Mouse (Mus musculus): ENCODE measurements around the gene Tmem270. TPM values are rescaled to one million over a fixed set of nuclear protein-coding genes. Genes with fewer than 3 reads are reported as not detected.
A peak's percentile ranks its signal among the peaks of the same experiment; 100 is the strongest.

Gene Tmem270
- not detected in 2 replicates for polyA plus RNA-seq (2016; fragmentation: Nextera tagmentation; extraction: Ambion mirVana)

GRCm38 (mm10) chr5:134906633-134907032 is at the start of gene Tmem270:
Gene Tmem270, minus strand, starts transcription at chr5:134906733.
- Histone ChIP-seq H3K9ac (no peak within 1 kb of the TSS), H3K27ac (no peak within 1 kb of the TSS), H3K4me2 (replicated peaks) (no peak within 1 kb of the TSS), H3K9me3 (no peaks in the 10 kb centered on the region), H3K4me1 (no peaks in the 10 kb centered on the region), H3K4me3 (no peak within 1 kb of the TSS), H3K36me3 (no peaks in the 10 kb centered on the region), H3K27me3 (replicated peaks) (no peaks in the 10 kb centered on the region; the same call in 1 of the 2 replicates)
- 77% methylated on average over 6 of the region's 6 CpGs for WGBS
- ATAC-seq (ENCODE audit: low FRiP score, low read depth): no peak

- H3K36me3 ChIP-seq: no peaks in the 10 kb centered on the region
- no peaks in the 10 kb centered on the region for H3K4me1 ChIP-seq
- H3K27me3 ChIP-seq (replicated peaks): 0 out of 2 replicates have a peak, but pooled peaks cover 3% of the 10 kb centered on the region
- H3K27ac ChIP-seq: no peak overlapping the region
- no peak overlapping the region for H3K4me3 ChIP-seq
- H3K4me2 ChIP-seq (replicated peaks): no peak overlapping the region
- H3K9me3 ChIP-seq: no peaks in the 10 kb centered on the region
- ATAC-seq (ENCODE audit: low FRiP score, low read depth): no peak
- 84% methylated on average over 5 of the region's 5 CpGs for WGBS
- H3K9ac ChIP-seq: no peak overlapping the region
These were observed 49.0 kb upstream of the Tmem270 start for GRCm38 (mm10) chr5:134955491-134955890.

GRCm38 (mm10) chr5:134951053-134951884 is 44.7 kb upstream of the Tmem270 start:
- no peak overlapping the region for H3K27ac ChIP-seq
- H3K4me1 ChIP-seq: peaks cover 5% of the 10 kb centered on the region; the same call in 1 of the 2 replicates
- no peaks in the 10 kb centered on the region for H3K9me3 ChIP-seq

GRCm38 (mm10) chr5:134948085-134948439 is 41.5 kb upstream of the Tmem270 start:
- ATAC-seq (ENCODE audit: low FRiP score, low read depth): no peak
- WGBS: 70% methylated on average over 4 of the region's 4 CpGs
- no peak overlapping the region for H3K4me2 ChIP-seq (replicated peaks)
- H3K36me3 ChIP-seq: no peaks in the 10 kb centered on the region
- no peak overlapping the region for H3K27ac ChIP-seq
- no peak overlapping the region for H3K4me3 ChIP-seq
- peaks cover 5% of the 10 kb centered on the region; the same call in 1 of the 2 replicates for H3K4me1 ChIP-seq
- H3K9me3 ChIP-seq: no peaks in the 10 kb centered on the region
- peaks cover 37% of the 10 kb centered on the region for H3K27me3 ChIP-seq (replicated peaks)
- no peak overlapping the region for H3K9ac ChIP-seq

More at GRCm38 (mm10) chr5:134951053-134951884, 44.7 kb upstream of the Tmem270 start:
- WGBS: 49% methylated on average over 19 of the region's 19 CpGs
- peaks cover 18% of the 10 kb centered on the region for H3K27me3 ChIP-seq (replicated peaks)
- no peak overlapping the region for H3K9ac ChIP-seq
- no peak overlapping the region for H3K4me3 ChIP-seq
- H3K4me2 ChIP-seq (replicated peaks): no peak overlapping the region
- no peak for ATAC-seq (ENCODE audit: low FRiP score, low read depth)
- H3K36me3 ChIP-seq: no peaks in the 10 kb centered on the region

- Histone ChIP-seq H3K9me3 (no peaks in the 10 kb centered on the region), H3K27me3 (replicated peaks) (peaks cover 37% of the 10 kb centered on the region), H3K4me3 (no peak overlapping the region), H3K4me1 (peaks cover 5% of the 10 kb centered on the region; the same call in 1 of the 2 replicates), H3K36me3 (no peaks in the 10 kb centered on the region), H3K4me2 (replicated peaks) (no peak overlapping the region), H3K9ac (no peak overlapping the region), H3K27ac (no peak overlapping the region)
- WGBS: 66% methylated on average over 5 of the region's 5 CpGs
- ATAC-seq (ENCODE audit: low FRiP score, low read depth): no peak
These were observed 41.0 kb upstream of the Tmem270 start for GRCm38 (mm10) chr5:134947420-134948084.

GRCm38 (mm10) chr5:134946857-134947255 is 40.3 kb upstream of the Tmem270 start, which contains the start of gene Cldn4:
Gene Cldn4, minus strand, starts transcription at chr5:134946934.
- H3K9ac ChIP-seq: no peak within 1 kb of the TSS
- H3K4me3 ChIP-seq: 0 out of 2 replicates have a peak within 1 kb of the TSS, but pooled peaks have one; percentile 1
- no peak within 1 kb of the TSS for H3K27ac ChIP-seq

GRCm38 (mm10) chr5:134946063-134946856 is 39.7 kb upstream of the Tmem270 start:
- H3K4me2 ChIP-seq (replicated peaks): peak overlapping the region; percentile 36
- 0 out of 2 replicates have a peak overlapping the region, but pooled peaks have one; percentile 1 for H3K4me3 ChIP-seq
- WGBS: 18% methylated on average over 43 of the region's 43 CpGs
- peaks cover 5% of the 10 kb centered on the region; the same call in 1 of the 2 replicates for H3K4me1 ChIP-seq
- peaks cover 33% of the 10 kb centered on the region for H3K27me3 ChIP-seq (replicated peaks)
- H3K9me3 ChIP-seq: no peaks in the 10 kb centered on the region
- no peak overlapping the region for H3K27ac ChIP-seq
- ATAC-seq (ENCODE audit: low FRiP score, low read depth): no peak
- H3K9ac ChIP-seq: no peak overlapping the region
- H3K36me3 ChIP-seq: no peaks in the 10 kb centered on the region

More at GRCm38 (mm10) chr5:134946857-134947255, 40.3 kb upstream of the Tmem270 start, which contains the start of gene Cldn4:
- H3K27me3 ChIP-seq (replicated peaks): peaks cover 37% of the 10 kb centered on the region
- 8% methylated on average over 11 of the region's 11 CpGs for WGBS
- peak within 1 kb of the TSS; percentile 36 for H3K4me2 ChIP-seq (replicated peaks)
- H3K36me3 ChIP-seq: no peaks in the 10 kb centered on the region
- no peaks in the 10 kb centered on the region for H3K9me3 ChIP-seq
- no peak for ATAC-seq (ENCODE audit: low FRiP score, low read depth)
- peaks cover 5% of the 10 kb centered on the region; the same call in 1 of the 2 replicates for H3K4me1 ChIP-seq

- H3K4me1 ChIP-seq: peaks cover 5% of the 10 kb centered on the region; the same call in 1 of the 2 replicates
- no peak overlapping the region for H3K9ac ChIP-seq
- ATAC-seq (ENCODE audit: low FRiP score, low read depth): no peak
- peaks cover 33% of the 10 kb centered on the region for H3K27me3 ChIP-seq (replicated peaks)
- H3K4me2 ChIP-seq (replicated peaks): no peak overlapping the region
- H3K27ac ChIP-seq: no peak overlapping the region
- no peaks in the 10 kb centered on the region for H3K36me3 ChIP-seq
- no peak overlapping the region for H3K4me3 ChIP-seq
- WGBS: 49% methylated on average over 18 of the region's 19 CpGs
- H3K9me3 ChIP-seq: no peaks in the 10 kb centered on the region
These were observed 38.9 kb upstream of the Tmem270 start for GRCm38 (mm10) chr5:134945266-134945959.

GRCm38 (mm10) chr5:134944179-134944578 is 37.6 kb upstream of the Tmem270 start:
- no peak overlapping the region for H3K4me2 ChIP-seq (replicated peaks)
- H3K36me3 ChIP-seq: no peaks in the 10 kb centered on the region
- no peak overlapping the region for H3K9ac ChIP-seq
- no peak overlapping the region for H3K4me3 ChIP-seq
- no peaks in the 10 kb centered on the region for H3K9me3 ChIP-seq
- 78% methylated on average over 5 of the region's 5 CpGs for WGBS
- no peak overlapping the region for H3K27ac ChIP-seq
- H3K4me1 ChIP-seq: peaks cover 5% of the 10 kb centered on the region; the same call in 1 of the 2 replicates
- ATAC-seq (ENCODE audit: low FRiP score, low read depth): no peak
- H3K27me3 ChIP-seq (replicated peaks): peaks cover 33% of the 10 kb centered on the region

- 80% methylated on average over 2 of the region's 2 CpGs for WGBS
- ATAC-seq (ENCODE audit: low FRiP score, low read depth): no peak
- H3K9ac ChIP-seq: no peak overlapping the region
- no peak overlapping the region for H3K4me3 ChIP-seq
- H3K9me3 ChIP-seq: no peaks in the 10 kb centered on the region
- peaks cover 5% of the 10 kb centered on the region; the same call in 1 of the 2 replicates for H3K4me1 ChIP-seq
- H3K27ac ChIP-seq: no peak overlapping the region
- no peak overlapping the region for H3K4me2 ChIP-seq (replicated peaks)
- H3K27me3 ChIP-seq (replicated peaks): peaks cover 33% of the 10 kb centered on the region
- no peaks in the 10 kb centered on the region for H3K36me3 ChIP-seq
These were observed 36.2 kb upstream of the Tmem270 start for GRCm38 (mm10) chr5:134942740-134943139.

Data from neural tube, embryonic 12.5 days (tissue).